Mouse (Mus musculus): ENCODE results near the gene Ralgps2. TPM values are rescaled to one million over a fixed set of nuclear protein-coding genes. Genes with fewer than 3 reads are reported as not detected.

Gene Ralgps2
- polyA plus RNA-seq (2015; fragmentation: Nextera tagmentation; extraction: Ambion mirVana) = 44.2 and 57.4 TPM in 2 replicates

- Histone ChIP-seq H3K36me3 (no peaks in the 10 kb centered on the region), H3K27ac (replicated peaks) (peak within 1 kb of the TSS; percentile 87), H3K27me3 (replicated peaks) (no peaks in the 10 kb centered on the region), H3K4me1 (peaks cover 17% of the 10 kb centered on the region), H3K9ac (peak within 1 kb of the TSS; percentile 97), H3K4me3 (peak within 1 kb of the TSS; percentile 84), H3K9me3 (no peaks in the 10 kb centered on the region), H3K4me2 (peak within 1 kb of the TSS; percentile 84)
- peak; percentile 79 for ATAC-seq (ENCODE audit: extremely low read depth, insufficient number of reproducible peaks, low FRiP score, low TSS enrichment)
- WGBS = under 1% methylated on average over 73 of the region's 124 CpGs
These were observed at the start of gene Ralgps2 for GRCm38 (mm10) chr1:156939251-156940141. Gene Ralgps2, minus strand, starts transcription at chr1:156939626.

- Histone ChIP-seq H3K9ac (no peak overlapping the region), H3K27ac (replicated peaks) (peak overlapping the region; percentile 8; the same call in 1 of the 2 replicates), H3K9me3 (no peaks in the 10 kb centered on the region), H3K4me2 (no peak overlapping the region), H3K4me1 (peaks cover 36% of the 10 kb centered on the region), H3K36me3 (no peaks in the 10 kb centered on the region), H3K4me3 (no peak overlapping the region), H3K27me3 (replicated peaks) (no peaks in the 10 kb centered on the region)
- no peak for ATAC-seq (ENCODE audit: extremely low read depth, insufficient number of reproducible peaks, low FRiP score, low TSS enrichment)
- 52% methylated on average over 3 of the region's 3 CpGs for WGBS
These were observed 48.1 kb upstream of the Ralgps2 start for GRCm38 (mm10) chr1:156987576-156987975.

GRCm38 (mm10) chr1:156986641-156987345 lies 47.4 kb upstream of the Ralgps2 start:
- H3K27ac ChIP-seq (replicated peaks) = peak overlapping the region; percentile 73
- WGBS = 17% methylated on average over 6 of the region's 6 CpGs
- peak overlapping the region; percentile 22; the same call in 1 of the 2 replicates for H3K4me2 ChIP-seq
- H3K9me3 ChIP-seq = no peaks in the 10 kb centered on the region
- no peak for ATAC-seq (ENCODE audit: extremely low read depth, insufficient number of reproducible peaks, low FRiP score, low TSS enrichment)
- H3K4me1 ChIP-seq = peaks cover 40% of the 10 kb centered on the region
- no peaks in the 10 kb centered on the region for H3K27me3 ChIP-seq (replicated peaks)
- H3K36me3 ChIP-seq = no peaks in the 10 kb centered on the region
- no peak overlapping the region for H3K9ac ChIP-seq
- no peak overlapping the region for H3K4me3 ChIP-seq

DNA sequence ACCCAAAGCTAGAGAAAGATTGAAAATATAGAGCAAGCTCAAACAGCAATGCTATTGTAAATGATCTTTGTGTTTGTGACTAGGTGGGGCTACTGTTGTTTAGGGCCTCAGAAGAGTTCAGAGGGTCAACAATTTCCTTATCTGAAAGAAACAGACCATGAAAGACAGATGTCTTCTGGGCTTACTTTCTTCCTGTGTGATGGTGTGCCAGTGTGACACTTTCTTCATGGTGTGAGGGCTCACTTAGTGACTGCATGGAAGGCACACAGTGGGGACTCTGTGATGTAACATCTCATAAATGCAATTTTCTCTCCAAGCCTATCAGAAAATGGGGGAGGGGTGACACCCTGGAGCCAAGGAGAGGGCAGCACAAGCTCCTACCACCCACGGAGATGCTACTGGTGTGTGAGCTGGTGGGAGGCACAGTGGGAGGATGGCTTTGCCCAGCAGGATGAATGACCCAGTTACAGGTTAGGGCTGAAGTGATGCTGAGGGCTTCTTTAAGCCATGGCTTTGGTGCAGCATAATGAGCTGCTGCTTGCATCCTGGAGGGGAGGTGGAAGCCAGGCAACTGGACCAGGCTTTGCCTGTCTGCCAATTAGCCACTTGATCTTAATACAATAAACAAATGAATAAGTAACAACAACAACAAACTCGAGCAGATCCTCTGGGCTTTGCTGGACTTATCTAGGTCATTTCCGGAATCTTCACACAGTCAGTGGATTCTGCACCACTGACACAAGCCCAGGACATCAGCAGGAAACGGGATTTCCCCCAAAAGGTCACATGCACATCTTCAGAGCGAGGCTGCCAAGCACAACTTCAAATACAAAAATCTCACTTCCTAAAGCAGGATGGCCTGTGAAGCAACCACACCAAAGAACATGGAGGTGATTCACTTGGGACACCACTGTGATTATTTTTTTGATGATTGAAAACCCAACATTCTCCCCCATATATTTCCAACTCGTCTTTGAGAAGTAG lies 46.5 kb upstream of the Ralgps2 start:
- H3K27ac ChIP-seq (replicated peaks) = peak overlapping the region; percentile 73
- H3K4me3 ChIP-seq = no peak overlapping the region
- H3K9ac ChIP-seq = no peak overlapping the region
- no peak for ATAC-seq (ENCODE audit: extremely low read depth, insufficient number of reproducible peaks, low FRiP score, low TSS enrichment)
- H3K4me2 ChIP-seq = peak overlapping the region; percentile 22; the same call in 1 of the 2 replicates
- peaks cover 44% of the 10 kb centered on the region for H3K4me1 ChIP-seq
- no peaks in the 10 kb centered on the region for H3K36me3 ChIP-seq
- no peaks in the 10 kb centered on the region for H3K9me3 ChIP-seq
- WGBS = 26% methylated on average over 6 of the region's 6 CpGs
- H3K27me3 ChIP-seq (replicated peaks) = no peaks in the 10 kb centered on the region

DNA sequence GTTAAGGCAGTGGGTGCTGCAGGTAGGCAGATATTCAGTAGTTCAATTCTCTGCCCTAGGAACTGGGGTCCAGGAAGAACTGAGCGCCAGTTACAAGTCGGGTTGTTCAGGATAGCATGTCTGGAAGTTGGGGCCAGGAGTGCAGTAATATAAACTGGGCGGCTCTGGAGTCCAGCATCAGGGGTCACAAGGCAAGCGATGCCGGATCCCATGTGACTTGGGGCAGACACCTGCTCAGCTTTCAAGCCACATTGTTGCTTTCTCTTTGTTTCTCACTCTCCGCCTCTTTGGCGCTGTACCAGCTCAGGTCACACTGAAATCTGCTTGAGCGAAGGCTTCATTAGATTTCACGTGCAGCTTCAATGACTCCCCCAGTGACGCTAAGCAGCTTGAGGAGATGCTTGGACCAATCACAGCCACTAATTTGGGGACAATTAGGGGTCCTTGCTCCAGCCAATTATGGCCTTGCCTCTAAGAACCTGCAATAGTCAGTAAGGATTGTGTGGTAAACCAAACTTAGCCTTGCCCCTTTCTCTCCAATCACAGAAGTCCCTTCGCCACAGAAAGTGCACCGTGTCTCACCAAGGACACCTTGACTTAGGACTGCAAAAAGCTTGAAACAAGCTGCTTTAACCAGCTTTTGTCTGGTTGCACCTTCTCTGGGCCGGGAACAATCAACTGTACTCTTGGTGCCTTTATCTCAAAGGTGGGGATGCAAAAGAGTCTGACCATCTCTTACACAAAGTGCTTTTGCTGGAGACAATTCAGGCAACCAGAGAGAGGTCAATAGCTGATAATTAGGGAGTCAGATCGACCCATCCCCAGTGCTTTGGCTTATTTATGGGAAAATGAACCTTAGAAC lies 43.8 kb upstream of the Ralgps2 start:
- Histone ChIP-seq H3K9ac (no peak overlapping the region), H3K27me3 (replicated peaks) (no peaks in the 10 kb centered on the region), H3K4me1 (peaks cover 41% of the 10 kb centered on the region), H3K4me2 (no peak overlapping the region), H3K36me3 (no peaks in the 10 kb centered on the region), H3K9me3 (no peaks in the 10 kb centered on the region), H3K4me3 (no peak overlapping the region), H3K27ac (replicated peaks) (no peak overlapping the region)
- 80% methylated on average over 14 of the region's 14 CpGs for WGBS
- ATAC-seq (ENCODE audit: extremely low read depth, insufficient number of reproducible peaks, low FRiP score, low TSS enrichment) = no peak

DNA sequence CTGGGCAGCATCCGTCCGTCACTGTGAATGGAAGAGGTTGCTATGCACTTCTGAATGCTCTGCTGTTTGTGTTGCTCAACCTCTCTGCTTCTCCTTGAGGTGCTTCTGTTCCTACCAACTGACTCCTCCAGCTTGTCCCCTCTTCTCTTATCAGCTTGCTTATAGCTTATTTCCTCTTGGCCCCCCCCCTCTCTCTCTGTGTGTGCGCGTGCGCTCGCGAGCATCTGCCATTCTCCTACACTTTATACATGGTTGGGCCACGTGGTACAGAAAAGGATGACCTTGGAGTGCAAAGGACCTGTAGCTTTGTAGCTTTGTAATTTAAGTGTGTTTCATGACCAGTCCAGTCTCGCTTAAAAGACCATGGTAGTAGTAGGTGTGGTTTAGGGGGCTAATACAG lies 42.5 kb upstream of the Ralgps2 start:
- Histone ChIP-seq H3K9ac (no peak overlapping the region), H3K36me3 (no peaks in the 10 kb centered on the region), H3K4me2 (no peak overlapping the region), H3K27me3 (replicated peaks) (no peaks in the 10 kb centered on the region), H3K4me1 (peaks cover 30% of the 10 kb centered on the region), H3K27ac (replicated peaks) (no peak overlapping the region), H3K9me3 (no peaks in the 10 kb centered on the region), H3K4me3 (no peak overlapping the region)
- 65% methylated on average over 9 of the region's 9 CpGs for WGBS
- no peak for ATAC-seq (ENCODE audit: extremely low read depth, insufficient number of reproducible peaks, low FRiP score, low TSS enrichment)

- Histone ChIP-seq H3K27ac (replicated peaks) (no peak overlapping the region), H3K4me2 (no peak overlapping the region), H3K4me1 (peaks cover 13% of the 10 kb centered on the region), H3K27me3 (replicated peaks) (no peaks in the 10 kb centered on the region), H3K9ac (no peak overlapping the region), H3K36me3 (no peaks in the 10 kb centered on the region), H3K4me3 (no peak overlapping the region), H3K9me3 (no peaks in the 10 kb centered on the region)
- 81% methylated on average over 4 of the region's 4 CpGs for WGBS
- ATAC-seq (ENCODE audit: extremely low read depth, insufficient number of reproducible peaks, low FRiP score, low TSS enrichment) = no peak
These were observed 40.3 kb upstream of the Ralgps2 start for GRCm38 (mm10) chr1:156979722-156980121.

GRCm38 (mm10) chr1:156978656-156979055 lies 39.2 kb upstream of the Ralgps2 start:
- H3K4me2 ChIP-seq = no peak overlapping the region
- no peak for ATAC-seq (ENCODE audit: extremely low read depth, insufficient number of reproducible peaks, low FRiP score, low TSS enrichment)
- H3K9ac ChIP-seq = no peak overlapping the region
- no peaks in the 10 kb centered on the region for H3K27me3 ChIP-seq (replicated peaks)
- WGBS = 81% methylated on average over 7 of the region's 7 CpGs
- no peaks in the 10 kb centered on the region for H3K36me3 ChIP-seq
- no peaks in the 10 kb centered on the region for H3K9me3 ChIP-seq
- no peak overlapping the region for H3K27ac ChIP-seq (replicated peaks)
- peaks cover 13% of the 10 kb centered on the region for H3K4me1 ChIP-seq
- no peak overlapping the region for H3K4me3 ChIP-seq

- Histone ChIP-seq H3K9ac (no peak overlapping the region), H3K4me3 (no peak overlapping the region), H3K27ac (replicated peaks) (no peak overlapping the region), H3K4me1 (0 out of 2 replicates have a peak, but pooled peaks cover 7% of the 10 kb centered on the region), H3K27me3 (replicated peaks) (no peaks in the 10 kb centered on the region), H3K9me3 (no peaks in the 10 kb centered on the region), H3K4me2 (no peak overlapping the region), H3K36me3 (no peaks in the 10 kb centered on the region)
- 70% methylated on average over 6 of the region's 6 CpGs for WGBS
- ATAC-seq (ENCODE audit: extremely low read depth, insufficient number of reproducible peaks, low FRiP score, low TSS enrichment) = no peak
These were observed 34.4 kb upstream of the Ralgps2 start for GRCm38 (mm10) chr1:156973857-156974256.

DNA sequence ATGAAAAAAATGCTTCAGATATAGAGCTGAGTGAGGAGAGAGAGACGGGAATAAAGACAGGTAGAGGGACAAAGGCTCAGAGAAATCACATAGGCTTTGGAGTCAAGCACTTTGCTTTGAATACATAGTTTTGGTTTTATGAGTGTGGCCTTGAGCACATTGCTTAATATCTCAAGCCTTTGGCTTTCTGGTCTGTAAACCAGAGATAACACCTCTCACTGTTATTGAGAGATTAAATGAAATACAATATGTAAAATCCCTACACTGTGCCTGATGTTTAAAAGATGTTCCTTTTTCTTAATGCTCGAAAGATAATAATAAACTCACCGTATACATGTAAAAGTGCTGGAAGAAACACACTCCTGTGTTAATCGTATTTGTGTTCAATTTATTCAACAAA lies 33.0 kb upstream of the Ralgps2 start:
- no peak overlapping the region for H3K4me2 ChIP-seq
- no peak overlapping the region for H3K4me3 ChIP-seq
- no peaks in the 10 kb centered on the region for H3K9me3 ChIP-seq
- H3K4me1 ChIP-seq = 0 out of 2 replicates have a peak, but pooled peaks cover 7% of the 10 kb centered on the region
- H3K9ac ChIP-seq = no peak overlapping the region
- no peak overlapping the region for H3K27ac ChIP-seq (replicated peaks)
- WGBS = 84% methylated on average over 4 of the region's 4 CpGs
- H3K27me3 ChIP-seq (replicated peaks) = no peaks in the 10 kb centered on the region
- no peaks in the 10 kb centered on the region for H3K36me3 ChIP-seq
- ATAC-seq (ENCODE audit: extremely low read depth, insufficient number of reproducible peaks, low FRiP score, low TSS enrichment) = no peak

Data from heart, embryonic 13.5 days (tissue).